In the genomic region with DNA sequence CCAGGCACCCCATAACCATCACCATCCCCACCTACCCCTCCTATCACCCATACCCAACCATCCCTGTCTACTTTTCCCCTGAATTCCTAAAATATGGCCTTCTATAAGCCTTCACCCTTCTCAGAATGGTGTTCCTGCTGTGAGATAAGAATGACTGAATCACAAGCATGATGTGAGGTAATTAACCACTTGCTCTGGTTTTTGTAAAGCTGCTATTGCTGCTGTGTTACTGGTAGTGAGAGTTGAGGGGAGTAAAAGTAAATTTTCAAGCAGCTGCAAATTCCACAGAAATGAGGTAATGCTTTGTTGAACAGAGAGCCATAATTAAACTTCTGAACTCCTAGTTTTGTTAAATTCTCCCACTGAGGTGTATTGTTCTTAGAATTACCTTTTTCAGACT, we compare ENCODE assay signal across 22 mouse cellular contexts. TPM values are rescaled to one million over a fixed set of nuclear protein-coding genes. Genes with fewer than 3 reads are reported as not detected.
DNase-seq lines count a peak whose midpoint lies in the region; ATAC-seq and TF ChIP-seq lines count a peak whose summit lies in the region.
"Had no signal": no experiment of that assay in that cellular context is flagged by ENCODE, and none has a peak within 500 bp of the region (broad histone marks: within the 10 kb centered on the region; RNA-seq: fewer than 3 reads in every experiment).

No protein-coding gene starts in this region.

- no peak overlapping the region for H3K27ac ChIP-seq in forebrain, embryonic 11.5 days (ENCODE audit: low read depth, low read length)
- no peak overlapping the region for H3K27ac ChIP-seq in forebrain, embryonic 10.5 days
- no peak overlapping the region for H3K27ac ChIP-seq in limb, embryonic 14.5 days (replicated peaks; ENCODE audit: low read depth, low read length)
- H3K27ac ChIP-seq: embryonic facial prominence, embryonic 13.5 days; forebrain, embryonic 13.5 days; heart, embryonic 13.5 days; hindbrain, embryonic 13.5 days; hindbrain, postnatal 0 days had no signal

- H3K4me2 ChIP-seq in forebrain, embryonic 11.5 days (ENCODE audit: low read depth, low read length, severe bottlenecking): no peak overlapping the region
- no peak overlapping the region for H3K4me2 ChIP-seq in limb, embryonic 14.5 days (replicated peaks; ENCODE audit: low read depth, low read length, severe bottlenecking)
- H3K4me2 ChIP-seq: embryonic facial prominence, embryonic 13.5 days; forebrain, embryonic 13.5 days; heart, embryonic 13.5 days; hindbrain, embryonic 13.5 days had no signal

- H3K79me2 ChIP-seq in C2C12 (ENCODE audit: control insufficient read depth, insufficient read depth): no peaks in the 10 kb centered on the region

- H3K27me3 ChIP-seq in forebrain, embryonic 11.5 days (ENCODE audit: control insufficient read depth, insufficient read depth, low read length): no peaks in the 10 kb centered on the region
- H3K27me3 ChIP-seq in forebrain, embryonic 10.5 days (ENCODE audit: poor library complexity, severe bottlenecking): no peaks in the 10 kb centered on the region
- no peaks in the 10 kb centered on the region for H3K27me3 ChIP-seq in C2C12 (ENCODE audit: control insufficient read depth, insufficient read depth, insufficient read length)
- no peaks in the 10 kb centered on the region for H3K27me3 ChIP-seq in limb, embryonic 14.5 days (ENCODE audit: control insufficient read depth, insufficient read depth, low read length)
- H3K27me3 ChIP-seq: embryonic facial prominence, embryonic 13.5 days; forebrain, embryonic 13.5 days; heart, embryonic 13.5 days; hindbrain, embryonic 13.5 days had no signal

- TF ChIP-seq POLR2A in limb, embryonic 14.5 days (IDR thresholded peaks at IDR 0.05; ENCODE audit: borderline replicate concordance, extremely low read depth, insufficient read depth, insufficient read length): no peak

- no peaks in the 10 kb centered on the region for H3K36me3 ChIP-seq in forebrain, embryonic 11.5 days (ENCODE audit: control insufficient read depth, insufficient read depth, low read length)
- H3K36me3 ChIP-seq in forebrain, embryonic 10.5 days (replicated peaks): no peaks in the 10 kb centered on the region
- no peaks in the 10 kb centered on the region for H3K36me3 ChIP-seq in C2C12 (ENCODE audit: control insufficient read depth, insufficient read depth)
- no peaks in the 10 kb centered on the region for H3K36me3 ChIP-seq in limb, embryonic 14.5 days (ENCODE audit: control insufficient read depth, insufficient read depth, low read length)
- H3K36me3 ChIP-seq: embryonic facial prominence, embryonic 13.5 days; G1E; heart, embryonic 13.5 days; hindbrain, embryonic 13.5 days had no signal

- no peak overlapping the region for H3ac ChIP-seq in C2C12 (ENCODE audit: control insufficient read depth, insufficient read length, low read depth)

- no peak for DNase-seq in forebrain, embryonic 11.5 days (ENCODE audit: low spot score)
- DNase-seq in forebrain, embryonic 10.5 days (ENCODE audit: extremely low spot score, low spot score): no peak
- peak; percentile 46 for DNase-seq in R1 (ENCODE audit: low read depth, low spot score)
- peak; percentile 11 for DNase-seq in limb, embryonic 14.5 days (ENCODE audit: low spot score)
- no peak for DNase-seq in frontal cortex, postnatal 10 days (ENCODE audit: low spot score in 2 of 2)
- DNase-seq: adrenal gland, postnatal 14 days; cerebellum, adult 18-20 months; cerebellum, adult 9-11 months; cerebellum, postnatal 36 days; gastrocnemius, postnatal 36 days; heart, adult 11 months; heart, postnatal 4 days; kidney, adult 11 months had no signal

- no peak overlapping the region for H3K4me3 ChIP-seq in forebrain, embryonic 11.5 days (ENCODE audit: low read depth, low read length)
- H3K4me3 ChIP-seq in forebrain, embryonic 10.5 days: no peak overlapping the region
- no peak overlapping the region for H3K4me3 ChIP-seq in C2C12 (ENCODE audit: insufficient read depth, poor library complexity, severe bottlenecking)
- H3K4me3 ChIP-seq in limb, embryonic 14.5 days (replicated peaks; ENCODE audit: low read length): no peak overlapping the region
- H3K4me3 ChIP-seq: embryonic facial prominence, embryonic 13.5 days; erythroblast, embryonic 14.5 days; forebrain, embryonic 13.5 days; heart, embryonic 13.5 days; hindbrain, embryonic 13.5 days had no signal

- 0 out of 2 replicates have a peak, but pooled peaks cover 2% of the 10 kb centered on the region for H3K4me1 ChIP-seq in forebrain, embryonic 11.5 days (replicated peaks; ENCODE audit: control insufficient read depth, insufficient read depth, low read length)
- H3K4me1 ChIP-seq in forebrain, embryonic 10.5 days: peaks cover 7% of the 10 kb centered on the region
- no peaks in the 10 kb centered on the region for H3K4me1 ChIP-seq in limb, embryonic 14.5 days (ENCODE audit: control insufficient read depth, insufficient read depth, low read length)
- H3K4me1 ChIP-seq: embryonic facial prominence, embryonic 13.5 days; heart, embryonic 13.5 days; hindbrain, embryonic 13.5 days had no signal

- TF ChIP-seq CTCF in C2C12 (IDR thresholded peaks at IDR 0.05; ENCODE audit: control insufficient read depth, insufficient read depth, insufficient read length): no peak

- no peaks in the 10 kb centered on the region for H3K79me3 ChIP-seq in C2C12 (ENCODE audit: low read depth)

- peak; percentile 64 for ATAC-seq in forebrain, embryonic 11.5 days (replicated peaks; ENCODE audit: low FRiP score)
- ATAC-seq in limb, embryonic 14.5 days (ENCODE audit: low FRiP score, low read depth): no peak
- ATAC-seq: activated CD4-positive, CD25-positive, alpha-beta regulatory T cell, adult 4 months; forebrain, embryonic 13.5 days; hindbrain, postnatal 0 days had no signal

- no peak overlapping the region for H3K9ac ChIP-seq in forebrain, embryonic 11.5 days (ENCODE audit: low read length)
- H3K9ac ChIP-seq in limb, embryonic 14.5 days (ENCODE audit: low read depth, low read length, severe bottlenecking): no peak overlapping the region
- H3K9ac ChIP-seq: embryonic facial prominence, embryonic 13.5 days; forebrain, embryonic 13.5 days; heart, embryonic 13.5 days; hindbrain, embryonic 13.5 days had no signal

- H3K9me3 ChIP-seq in forebrain, embryonic 11.5 days (ENCODE audit: control insufficient read depth, low read length): no peaks in the 10 kb centered on the region
- no peaks in the 10 kb centered on the region for H3K9me3 ChIP-seq in forebrain, embryonic 10.5 days
- H3K9me3 ChIP-seq in limb, embryonic 14.5 days (ENCODE audit: control insufficient read depth, low read length): no peaks in the 10 kb centered on the region
- H3K9me3 ChIP-seq: embryonic facial prominence, embryonic 13.5 days; forebrain, embryonic 13.5 days; G1E; heart, embryonic 13.5 days; hindbrain, embryonic 13.5 days had no signal

TF ChIP-seq in C2C12, 6 proteins besides CTCF, POLR2A, EP300 and RAD21:
- TF ChIP-seq MAX (IDR thresholded peaks at IDR 0.05) (no peak), CEBPB (IDR thresholded peaks at IDR 0.05; ENCODE audit: low read depth) (no peak), MYOD1 (IDR thresholded peaks at IDR 0.05; ENCODE audit: control insufficient read depth, insufficient read length, low read depth) (peak; percentile 60), MYOG (IDR thresholded peaks at IDR 0.05; ENCODE audit: control insufficient read depth, extremely low read depth, insufficient read length) (no peak), FOSL1 (IDR thresholded peaks at IDR 0.05; ENCODE audit: insufficient read depth, low read length, poor library complexity, severe bottlenecking) (no peak)

RNA-seq across cellular contexts. Expression of a gene that starts 48.2 kb away (rescaled TPM):
- 8.5 and 11.0 TPM in 2 replicates for polyA plus RNA-seq in forebrain, embryonic 11.5 days (2014; fragmentation: Nextera tagmentation; extraction: Ambion mirVana)
- polyA plus RNA-seq in forebrain, embryonic 10.5 days (2016; fragmentation: Nextera tagmentation; extraction: Ambion mirVana): 6.8 and 7.4 TPM in 2 replicates
- 3.2 TPM for polyA plus RNA-seq in C2C12 (2012; fragmentation: generic; extraction: Trizol)
- polyA plus RNA-seq in limb, embryonic 14.5 days (2012; rRNA removed): 9.8 and 12.0 TPM in 2 replicates
- polyA plus RNA-seq in limb, embryonic 14.5 days (2014; fragmentation: Nextera tagmentation; extraction: Ambion mirVana): 13.6 and 16.5 TPM in 2 replicates

Comparison
In these comparisons a context has a peak if more than half of its experiments do, and no peak if none do; other contexts are left out.
1. DNase-seq: peak in R1 (single experiment) and limb, embryonic 14.5 days (single experiment); none in forebrain, embryonic 11.5 days (single experiment), forebrain, embryonic 10.5 days (single experiment) and frontal cortex, postnatal 10 days (0 of 2).